Mouse (Mus musculus): Measurements from ENCODE around the gene Vmn1r199.
"Not testable (repeated sequence)": the region's sequence is repeated elsewhere in the genome, so short reads cannot be mapped to it uniquely, and the experiment has no call there.

The Vmn1r199 gene

DNA sequence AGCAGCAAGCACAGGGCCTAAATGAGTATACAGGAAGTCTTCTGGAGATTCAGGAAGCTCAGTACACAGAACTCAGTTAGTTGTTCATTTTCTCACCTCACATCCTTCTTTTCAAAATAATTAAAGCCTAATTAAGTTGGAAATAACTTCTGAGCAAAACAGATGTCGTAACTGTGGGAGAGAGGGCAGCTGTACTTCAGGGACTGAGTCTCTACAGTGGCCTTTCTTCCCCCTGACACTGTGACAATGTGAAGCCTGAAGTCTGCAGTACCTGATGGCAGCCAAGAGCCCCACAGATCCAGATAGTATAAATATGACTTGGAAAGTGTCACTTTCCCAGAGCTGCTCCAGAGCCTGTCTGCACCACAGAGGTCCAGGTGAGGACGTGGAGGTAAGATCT lies at the start of gene Vmn1r199:
TSS of gene Vmn1r199 (plus strand) at position 301 of the 400 bp plus-strand sequence.
- DNase-seq, result no peak

DNA sequence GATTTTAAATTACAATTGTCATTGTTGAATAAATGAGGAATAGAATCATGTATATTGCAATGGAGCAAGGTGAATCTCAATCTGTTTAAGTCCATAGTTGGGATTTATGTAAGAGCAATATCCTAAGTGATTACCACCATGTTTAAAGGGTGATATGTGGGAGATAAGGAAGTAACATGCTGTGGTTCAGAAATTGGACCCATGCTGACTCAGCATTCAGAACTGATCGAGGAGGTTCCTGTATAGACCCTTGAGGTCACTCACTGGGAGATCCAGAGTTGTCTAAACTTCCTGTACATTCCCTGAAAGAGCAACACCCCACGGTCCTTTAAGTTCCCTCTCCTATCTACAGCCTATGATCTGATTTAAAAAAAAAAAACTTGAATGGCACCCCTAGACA lies 46.3 kb upstream of the Vmn1r199 start:
- DNase-seq, result no peak

DNA sequence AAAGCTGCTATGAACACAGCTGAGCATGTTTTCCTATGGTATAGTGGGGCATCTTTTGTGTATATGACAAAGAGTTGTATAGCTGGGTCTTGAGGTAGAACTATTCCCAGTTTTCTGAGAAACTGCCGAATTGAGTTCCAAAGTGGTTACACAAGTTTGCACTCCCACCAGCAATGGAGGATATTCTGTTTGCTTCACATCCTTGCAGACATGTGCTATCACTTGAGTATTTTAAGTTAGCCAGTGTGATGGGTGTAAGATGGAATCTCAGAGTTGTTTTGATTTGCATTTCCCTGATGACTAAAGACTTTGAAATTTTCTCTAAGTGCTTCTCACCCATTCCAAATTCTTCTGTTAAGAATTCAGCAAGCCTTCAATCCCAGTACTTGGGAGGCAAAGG lies 44.1 kb upstream of the Vmn1r199 start:
- DNase-seq, result no peak

DNA sequence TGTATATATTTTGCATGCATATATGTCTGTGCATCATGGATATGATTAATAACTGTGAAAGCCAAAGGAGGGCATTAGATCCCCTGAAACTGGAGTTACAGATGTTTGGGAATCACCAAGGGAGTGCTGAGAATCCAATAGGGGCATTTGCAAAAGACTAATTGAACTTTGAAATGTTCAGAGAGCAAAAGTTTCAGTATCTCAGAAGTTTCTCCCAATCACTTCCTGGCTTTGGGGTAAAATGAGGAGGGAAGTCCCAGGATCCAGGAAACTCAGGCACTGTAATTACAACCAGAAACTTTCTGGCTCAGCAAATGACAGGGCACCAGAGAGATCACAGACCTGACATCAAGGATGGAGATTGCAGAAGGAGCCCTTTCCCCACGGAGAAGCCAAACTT lies 29.6 kb upstream of the Vmn1r199 start, which contains the start of gene Vmn1r198:
TSS of gene Vmn1r198 (plus strand) at position 301 of the 400 bp plus-strand sequence.
- no peak for DNase-seq

DNA sequence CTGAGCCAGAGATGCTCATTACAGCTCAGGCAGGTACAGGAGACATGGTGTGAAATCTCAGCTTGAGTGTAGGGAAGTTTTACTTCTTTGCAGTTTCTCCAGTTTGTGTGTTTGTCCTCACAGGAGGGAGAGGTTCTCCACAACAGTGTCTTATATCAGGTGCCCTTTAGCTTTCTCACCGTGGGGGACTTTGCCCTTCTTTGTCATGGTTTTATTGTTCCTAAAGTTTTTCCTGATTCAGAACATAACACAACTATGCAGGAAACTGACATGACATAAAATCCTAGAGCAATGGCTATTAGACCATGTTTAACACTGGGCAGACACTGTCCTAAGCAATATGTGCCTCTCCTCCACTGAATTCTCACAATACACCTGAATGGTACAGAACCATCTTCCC lies 28.8 kb upstream of the Vmn1r199 start:
- no peak for DNase-seq

DNA sequence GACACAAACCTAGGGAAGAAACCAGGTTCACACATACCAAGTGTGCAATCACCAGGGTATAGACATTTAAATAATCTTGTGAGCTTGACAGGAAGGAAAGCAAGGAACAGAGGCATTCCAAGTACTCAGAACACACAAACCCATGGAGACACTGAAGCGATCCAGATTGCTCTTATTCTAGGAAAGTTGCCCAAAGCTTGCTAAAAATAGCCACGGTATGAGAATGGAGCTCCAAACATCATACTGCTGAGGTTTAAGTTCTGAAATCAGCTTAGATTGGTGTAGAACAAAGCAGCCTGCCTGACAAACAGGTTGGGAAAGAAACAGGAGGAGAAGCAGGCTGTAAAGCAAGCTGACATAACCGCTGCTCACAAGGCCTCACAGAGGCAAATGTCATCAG lies 1.5 kb downstream of the Vmn1r199 start:
- DNase-seq, result not testable (repeated sequence)

DNA sequence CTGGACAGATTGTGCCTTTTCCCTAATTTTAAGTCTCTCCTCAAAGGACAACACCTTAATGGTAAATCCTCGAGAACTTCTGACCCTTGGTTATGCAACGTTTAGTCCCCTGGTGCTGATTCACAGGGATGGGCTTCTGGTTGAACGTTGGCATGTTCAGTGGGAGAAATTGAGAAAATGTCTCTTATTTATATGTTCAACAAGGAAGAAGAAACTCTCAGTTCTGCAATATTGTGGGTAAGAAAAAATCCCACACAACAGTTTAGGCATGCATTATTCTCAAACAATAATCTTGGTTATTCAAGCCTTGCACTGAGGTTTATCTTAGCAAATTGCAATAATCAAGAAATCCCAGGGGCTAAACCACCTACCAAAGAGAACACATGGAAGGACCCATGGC lies 3.8 kb downstream of the Vmn1r199 start:
- no peak for DNase-seq

DNA sequence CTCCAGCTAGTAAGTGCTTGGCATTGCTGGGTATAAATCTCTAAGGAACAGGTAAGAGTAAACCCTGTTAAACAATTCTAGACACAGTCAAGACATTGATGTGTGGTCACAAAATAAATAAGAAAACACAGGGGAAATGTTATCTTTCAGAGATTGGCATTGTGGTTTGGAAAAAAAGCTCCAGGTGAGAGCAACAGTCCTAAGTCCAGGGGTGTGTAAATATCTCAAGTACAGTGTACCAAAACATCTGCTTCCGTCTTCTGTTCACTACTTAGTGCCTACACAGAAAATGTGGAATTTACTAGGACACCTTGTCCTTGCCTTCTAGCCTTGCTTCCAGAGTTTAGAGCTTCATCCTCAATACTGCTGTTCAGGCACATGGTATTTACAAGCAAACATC lies 7.4 kb downstream of the Vmn1r199 start:
- no peak for DNase-seq

DNA sequence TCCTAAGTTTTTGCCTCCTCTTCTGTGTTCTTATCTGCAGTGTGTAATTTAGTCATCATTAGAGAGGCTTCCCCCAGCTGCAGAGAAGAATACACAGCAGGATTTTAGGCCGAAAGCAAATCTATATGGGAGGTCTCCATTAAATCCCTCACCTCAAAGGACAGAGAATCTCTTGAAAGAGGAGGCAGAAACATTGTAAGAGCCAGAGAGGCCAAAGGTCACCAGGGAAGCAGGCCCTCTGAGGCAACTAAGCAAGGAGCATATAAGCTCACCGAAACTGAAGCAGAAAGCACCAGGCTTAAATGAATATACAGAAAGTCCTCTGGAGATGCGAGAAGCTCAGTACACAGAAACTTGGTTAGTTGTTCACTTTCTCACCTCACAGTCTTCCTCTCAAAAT lies 10.5 kb downstream of the Vmn1r199 start, which contains the start of gene Vmn1r200:
TSS of gene Vmn1r200 (plus strand) at position 301 of the 400 bp plus-strand sequence.
- no peak for DNase-seq

DNA sequence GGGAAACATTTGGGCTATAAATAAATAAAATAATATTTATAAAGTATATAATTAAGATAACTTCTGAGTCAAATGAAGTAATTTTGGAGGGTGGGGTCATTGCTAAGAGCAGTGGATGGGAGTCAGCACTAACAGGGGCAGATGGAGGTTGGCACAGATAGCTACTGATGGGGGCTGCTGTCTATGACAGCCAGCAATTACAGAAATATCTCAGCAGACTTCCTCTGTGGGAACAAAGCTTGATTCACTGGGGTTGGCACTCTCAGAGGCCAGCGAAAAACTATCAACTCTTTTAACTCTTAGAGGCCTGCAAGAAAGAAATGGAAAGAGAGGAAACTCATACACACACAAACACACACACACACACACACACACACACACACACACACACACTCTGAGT lies 23.4 kb downstream of the Vmn1r199 start:
- no peak for DNase-seq
